Mouse (Mus musculus) olfactory bulb, adult 2 months (tissue): ENCODE measurements at regions not wholly inside any gene's neighbourhood (a gene's known extent, or its start where the extent isn't known, plus 50 kb on each side); places are given as distances from the start of the nearest gene placed in this dataset.

Experiments
- CTCF ChIP-seq: fragments of 200-500 bp; IDR thresholded peaks from 2 replicates; pipeline ENCODE4 v1.5.1; 2012; ENCODE audit warnings: low read depth, mild to moderate bottlenecking, low read length, moderate library complexity; ENCODE audit not compliant: insufficient read depth
- POLR2A ChIP-seq: fragments of 200-500 bp; IDR thresholded peaks from 2 replicates; pipeline ENCODE4 v1.6.1; 2012; ENCODE audit warnings: mild to moderate bottlenecking, low read depth, low read length, moderate library complexity; ENCODE audit not compliant: insufficient read depth

DNA sequence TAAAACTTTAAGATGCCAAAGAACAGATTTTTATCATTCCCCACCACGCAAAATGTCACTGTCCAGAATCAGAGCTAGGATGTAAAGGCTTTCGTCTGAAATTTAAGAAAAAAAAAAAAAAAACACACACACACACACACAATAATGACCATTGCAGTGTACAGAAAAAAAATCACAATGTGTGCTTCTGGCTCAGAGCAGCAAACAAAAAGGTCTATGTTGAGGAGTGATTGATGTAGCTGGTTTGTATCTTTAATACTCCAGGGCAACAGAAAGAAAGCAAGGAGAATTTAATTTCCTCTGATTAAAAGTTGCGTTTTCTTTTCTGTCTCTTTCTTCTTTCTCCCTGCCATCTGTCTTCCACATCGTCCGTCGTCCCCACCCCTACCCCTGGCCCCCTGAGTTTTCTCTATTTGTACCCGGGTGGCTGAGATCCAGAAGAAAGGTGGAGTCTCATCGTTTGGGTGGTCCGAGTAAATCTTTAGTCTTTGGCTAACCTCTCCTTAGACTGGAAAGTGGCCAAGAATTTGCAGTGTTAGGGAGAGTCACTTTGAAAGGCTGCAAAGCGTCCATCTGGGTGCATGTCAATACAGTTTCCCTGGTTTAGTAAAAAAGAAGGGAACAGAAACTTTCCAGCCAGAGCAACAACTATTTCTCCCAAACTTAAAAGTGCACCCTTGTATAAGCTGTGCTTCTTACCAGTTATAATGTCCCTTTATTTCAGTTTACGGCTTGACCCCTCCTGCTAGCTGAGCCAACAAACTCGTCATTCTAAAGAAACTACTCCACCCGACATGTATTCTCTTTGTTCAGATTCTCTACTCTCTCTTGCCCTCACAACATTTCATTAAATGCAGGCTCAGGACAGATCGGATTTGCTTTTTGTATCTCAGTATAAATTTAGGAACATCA is 199.6 kb upstream of the Cxadr start:
- TF ChIP-seq CTCF (no peak), POLR2A (no peak)
